ENCODE assay signal across 7 mouse cellular contexts in the genomic region with DNA sequence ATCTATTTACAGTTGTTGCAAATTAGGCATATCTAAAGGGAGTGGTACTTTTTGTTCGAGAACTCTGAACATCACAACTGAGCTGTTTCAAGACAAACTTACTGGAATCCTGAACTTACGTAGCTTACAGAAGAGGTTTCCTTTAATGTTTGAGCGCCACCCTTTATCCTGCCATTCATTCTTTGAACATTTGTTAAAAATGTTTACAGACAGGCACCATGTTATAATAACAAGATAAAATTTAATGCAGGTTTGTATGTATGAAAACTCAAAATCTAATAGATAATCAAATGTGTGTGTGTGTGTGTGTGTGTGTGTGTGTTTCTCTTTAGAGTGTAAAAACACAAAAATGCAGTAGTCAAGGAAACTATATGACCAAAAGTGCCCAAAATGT. TPM values are rescaled to one million over a fixed set of nuclear protein-coding genes. Genes with fewer than 3 reads are reported as not detected.
DNase-seq lines count a peak whose midpoint lies in the region; ATAC-seq and TF ChIP-seq lines count a peak whose summit lies in the region.

No protein-coding gene starts in this region.

- no peak for TF ChIP-seq CTCF in embryonic fibroblast, embryonic 13.5 days (IDR thresholded peaks at IDR 0.05; ENCODE audit: borderline replicate concordance, insufficient read depth, low read length)
- no peak for TF ChIP-seq CTCF in small intestine, adult 2 months (IDR thresholded peaks at IDR 0.05; ENCODE audit: extremely low read depth, insufficient read length, insufficient replicate concordance, low read depth, low read length)

- H3K9ac ChIP-seq in lung, embryonic 15.5 days: peak overlapping the region; percentile 27; the same call in 1 of the 2 replicates
- H3K9ac ChIP-seq in limb, embryonic 12.5 days (replicated peaks): no peak overlapping the region; the same call in 1 of the 2 replicates

- peak overlapping the region; percentile 84 for H3K4me2 ChIP-seq in lung, embryonic 15.5 days
- peak overlapping the region; percentile 83 for H3K4me2 ChIP-seq in limb, embryonic 12.5 days

- no peak for TF ChIP-seq POLR2A in embryonic fibroblast, embryonic 13.5 days (IDR thresholded peaks at IDR 0.05; ENCODE audit: low read depth, low read length)
- no peak for TF ChIP-seq POLR2A in small intestine, adult 2 months (IDR thresholded peaks at IDR 0.05; ENCODE audit: low read depth, low read length)

- no peak for DNase-seq in lung, adult 18-20 months
- DNase-seq in spleen, postnatal 10 days (ENCODE audit: low spot score in 2 of 2): no peak
- no peak for DNase-seq in MN1 (ENCODE audit: low spot score)

- peak overlapping the region; percentile 74; the same call in 1 of the 2 replicates for H3K27ac ChIP-seq in lung, embryonic 15.5 days
- no peak overlapping the region for H3K27ac ChIP-seq in embryonic fibroblast, embryonic 13.5 days (ENCODE audit: insufficient read depth, low read length)
- 0 out of 2 replicates have a peak overlapping the region, but pooled peaks have one; percentile 35 for H3K27ac ChIP-seq in limb, embryonic 12.5 days
- no peak overlapping the region for H3K27ac ChIP-seq in small intestine, adult 2 months (ENCODE audit: insufficient read depth, low read depth, low read length)

- no peaks in the 10 kb centered on the region for H3K9me3 ChIP-seq in lung, embryonic 15.5 days
- no peaks in the 10 kb centered on the region; the same call in 1 of the 2 replicates for H3K9me3 ChIP-seq in limb, embryonic 12.5 days

- no peaks in the 10 kb centered on the region for H3K27me3 ChIP-seq in lung, embryonic 15.5 days
- no peaks in the 10 kb centered on the region for H3K27me3 ChIP-seq in limb, embryonic 12.5 days
- no peaks in the 10 kb centered on the region for H3K27me3 ChIP-seq in small intestine, adult 2 months (ENCODE audit: control insufficient read depth, insufficient read depth, low read length)

- no peaks in the 10 kb centered on the region for H3K36me3 ChIP-seq in lung, embryonic 15.5 days
- H3K36me3 ChIP-seq in limb, embryonic 12.5 days: no peaks in the 10 kb centered on the region
- no peaks in the 10 kb centered on the region for H3K36me3 ChIP-seq in small intestine, adult 2 months (ENCODE audit: control insufficient read depth, insufficient read depth, low read length)

- 18% methylated on average over 3 of the region's 3 CpGs for WGBS in lung, embryonic 15.5 days
- WGBS in limb, embryonic 12.5 days: 35% methylated on average over 3 of the region's 3 CpGs
- 18% methylated on average over 3 of the region's 3 CpGs for WGBS in small intestine, adult 2 months

- peaks cover 9% of the 10 kb centered on the region for H3K4me1 ChIP-seq in lung, embryonic 15.5 days
- no peaks in the 10 kb centered on the region for H3K4me1 ChIP-seq in embryonic fibroblast, embryonic 13.5 days (ENCODE audit: control insufficient read depth, insufficient read depth, low read length)
- H3K4me1 ChIP-seq in limb, embryonic 12.5 days (replicated peaks): peaks cover 15% of the 10 kb centered on the region
- peaks cover 6% of the 10 kb centered on the region; the same call in 1 of the 2 replicates for H3K4me1 ChIP-seq in small intestine, adult 2 months (ENCODE audit: control insufficient read depth, insufficient read depth, insufficient read length, low read length)

- H3K4me3 ChIP-seq in lung, embryonic 15.5 days: peak overlapping the region; percentile 96
- peak overlapping the region; percentile 96 for H3K4me3 ChIP-seq in embryonic fibroblast, embryonic 13.5 days (ENCODE audit: insufficient read depth, low read length)
- peak overlapping the region; percentile 78 for H3K4me3 ChIP-seq in limb, embryonic 12.5 days (replicated peaks)
- H3K4me3 ChIP-seq in small intestine, adult 2 months (ENCODE audit: low read depth, low read length): peak overlapping the region; percentile 81

- ATAC-seq in lung, embryonic 15.5 days (ENCODE audit: borderline replicate concordance, extremely low read depth, low FRiP score, low TSS enrichment): no peak; the same call in 1 of the 2 replicates
- ATAC-seq in limb, embryonic 12.5 days (ENCODE audit: insufficient number of reproducible peaks, insufficient read depth, low FRiP score, low TSS enrichment, low read depth): no peak; the same call in 1 of the 2 replicates

RNA-seq across cellular contexts. Expression of a gene that starts 0.5 kb away (rescaled TPM):
- polyA plus RNA-seq in lung, embryonic 15.5 days (2015; fragmentation: Nextera tagmentation; extraction: Ambion mirVana): 23.8 and 24.6 TPM in 2 replicates
- 37.1 and 46.4 TPM in 2 replicates for polyA plus RNA-seq in embryonic fibroblast, embryonic 13.5 days (2011; ENCODE audit: insufficient read length, low read depth, missing spikeins)
- polyA plus RNA-seq in limb, embryonic 12.5 days (2016; fragmentation: Nextera tagmentation; extraction: Ambion mirVana): 29.1 and 29.6 TPM in 2 replicates
- polyA plus RNA-seq in small intestine, adult 2 months (2012; rRNA removed): 4.4 and 6.2 TPM in 2 replicates

Comparison
In these comparisons a context has a peak if more than half of its experiments do, and no peak if none do; other contexts are left out.
1. H3K27ac ChIP-seq: peak in lung, embryonic 15.5 days (single experiment) and limb, embryonic 12.5 days (single experiment); none in embryonic fibroblast, embryonic 13.5 days (single experiment) and small intestine, adult 2 months (single experiment).
2. Peak in every context shown above with its lines, with median percentiles within 50 percentile points of each other: H3K4me3 ChIP-seq.